Mouse (Mus musculus): ENCODE results near the gene Tspyl3. TPM values are rescaled to one million over a fixed set of nuclear protein-coding genes. Genes with fewer than 3 reads are reported as not detected.

Gene Tspyl3
- total and polyA plus RNA-seq, 2 experiments from 2014 or later = 30.1 to 54.7 TPM

DNA sequence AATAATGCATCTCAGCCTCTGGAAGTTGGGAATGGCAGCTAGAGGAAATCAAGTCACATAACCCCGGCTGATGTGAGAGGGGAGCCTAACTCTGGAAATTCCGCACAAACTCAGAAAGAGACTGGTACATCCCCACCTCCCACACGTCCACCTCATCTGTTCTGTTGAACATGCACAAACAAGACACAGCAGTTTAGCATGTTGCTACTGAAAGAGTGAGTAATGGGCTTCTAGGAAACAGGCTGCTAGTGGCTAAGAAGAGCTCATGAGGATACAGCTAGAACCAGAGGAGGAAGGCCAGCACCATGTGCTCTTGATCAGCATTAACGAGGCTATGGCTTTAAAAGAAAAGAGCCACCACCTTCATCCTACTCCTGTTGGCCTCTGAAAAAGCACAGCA is 12.7 kb upstream of the Tspyl3 start:
- DNase-seq (ENCODE audit: low spot score) (no peak), ATAC-seq (ENCODE audit: low FRiP score) (no peak)
- H3K4me1 ChIP-seq (ENCODE audit: insufficient read depth, low read length) = peaks cover 19% of the 10 kb centered on the region
- H3K27ac ChIP-seq (ENCODE audit: low read depth, low read length) = no peak overlapping the region
- H3K4me2 ChIP-seq (ENCODE audit: low read depth, low read length, poor library complexity, severe bottlenecking) = no peak overlapping the region
- no peaks in the 10 kb centered on the region for H3K27me3 ChIP-seq (ENCODE audit: insufficient read depth, low read length)
- TF ChIP-seq CTCF (IDR thresholded peaks at IDR 0.05) = no peak
- H3K4me3 ChIP-seq (ENCODE audit: low read depth, low read length) = no peak overlapping the region
- WGBS = 70% methylated on average over 4 of the region's 4 CpGs
- peaks cover 28% of the 10 kb centered on the region for H3K36me3 ChIP-seq (ENCODE audit: insufficient read depth, low read length)
- H3K9me3 ChIP-seq (ENCODE audit: low read length) = no peaks in the 10 kb centered on the region
- no peak overlapping the region for H3K9ac ChIP-seq (replicated peaks; ENCODE audit: low read length, poor library complexity, severe bottlenecking)

- TF ChIP-seq CTCF (IDR thresholded peaks at IDR 0.05) = no peak
- 74% methylated on average over 4 of the region's 4 CpGs for WGBS
- Histone ChIP-seq H3K27me3 (ENCODE audit: insufficient read depth, low read length) (no peaks in the 10 kb centered on the region), H3K36me3 (ENCODE audit: insufficient read depth, low read length) (peaks cover 33% of the 10 kb centered on the region), H3K27ac (ENCODE audit: low read depth, low read length) (no peak overlapping the region), H3K9me3 (ENCODE audit: low read length) (no peaks in the 10 kb centered on the region), H3K4me1 (ENCODE audit: insufficient read depth, low read length) (peaks cover 16% of the 10 kb centered on the region), H3K4me2 (ENCODE audit: low read depth, low read length, poor library complexity, severe bottlenecking) (no peak overlapping the region), H3K9ac (replicated peaks; ENCODE audit: low read length, poor library complexity, severe bottlenecking) (no peak overlapping the region), H3K4me3 (ENCODE audit: low read depth, low read length) (no peak overlapping the region)
- ATAC-seq (ENCODE audit: low FRiP score) (no peak), DNase-seq (ENCODE audit: low spot score) (no peak)
Measured at GRCm38 (mm10) chr2:153237193-153237592, 12.0 kb upstream of the Tspyl3 start.

DNA sequence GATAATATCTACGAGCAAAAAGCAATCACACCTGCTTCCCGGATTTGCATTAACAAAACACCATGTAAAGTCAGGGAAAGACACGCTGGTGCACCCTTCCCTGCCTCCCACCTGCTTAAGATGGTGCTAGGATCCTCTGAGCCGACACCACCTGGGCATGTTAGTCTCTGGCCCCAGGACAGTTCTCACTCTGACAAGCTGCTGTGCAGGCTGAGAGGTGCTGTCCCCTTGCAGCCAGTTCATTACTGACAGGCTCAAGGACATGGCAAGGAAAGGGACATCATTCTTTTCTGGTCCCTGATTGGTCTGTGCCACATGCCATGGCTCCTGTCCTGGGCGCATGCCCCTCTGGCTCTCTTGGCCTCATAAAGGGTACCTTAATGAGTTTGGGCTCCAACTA is 3.3 kb upstream of the Tspyl3 start:
- no peak for TF ChIP-seq CTCF (IDR thresholded peaks at IDR 0.05)
- Histone ChIP-seq H3K4me2 (ENCODE audit: low read depth, low read length, poor library complexity, severe bottlenecking) (no peak overlapping the region), H3K4me3 (ENCODE audit: low read depth, low read length) (no peak overlapping the region), H3K9ac (replicated peaks; ENCODE audit: low read length, poor library complexity, severe bottlenecking) (no peak overlapping the region), H3K27ac (ENCODE audit: low read depth, low read length) (no peak overlapping the region), H3K36me3 (ENCODE audit: insufficient read depth, low read length) (peaks cover 46% of the 10 kb centered on the region), H3K9me3 (ENCODE audit: low read length) (no peaks in the 10 kb centered on the region), H3K27me3 (ENCODE audit: insufficient read depth, low read length) (no peaks in the 10 kb centered on the region), H3K4me1 (ENCODE audit: insufficient read depth, low read length) (peaks cover 9% of the 10 kb centered on the region; the same call in 1 of the 2 replicates)
- 84% methylated on average over 5 of the region's 5 CpGs for WGBS
- DNase-seq (ENCODE audit: low spot score) (no peak), ATAC-seq (ENCODE audit: low FRiP score) (no peak)

DNA sequence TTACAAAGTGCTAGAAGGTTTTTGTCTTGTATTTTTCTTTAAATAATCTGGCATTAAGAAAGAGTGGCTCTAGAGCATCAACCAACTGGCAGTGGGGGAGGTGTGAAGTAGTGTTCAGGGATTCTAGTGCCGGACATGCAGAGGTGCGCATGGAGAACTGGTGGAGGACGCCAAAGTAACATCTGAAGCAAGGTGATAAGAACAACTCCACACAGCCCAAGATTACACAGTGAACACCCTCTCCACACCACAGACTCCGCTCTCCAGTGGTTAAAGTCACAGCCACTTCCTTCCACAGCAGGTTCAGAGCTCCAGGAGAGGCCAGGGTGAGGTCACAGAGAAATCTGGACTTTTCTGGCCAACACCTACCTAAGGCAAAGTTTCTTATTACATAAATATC is 2.7 kb upstream of the Tspyl3 start:
- H3K36me3 ChIP-seq (ENCODE audit: insufficient read depth, low read length) = peaks cover 41% of the 10 kb centered on the region
- H3K4me2 ChIP-seq (ENCODE audit: low read depth, low read length, poor library complexity, severe bottlenecking) = no peak overlapping the region
- 91% methylated on average over 4 of the region's 4 CpGs for WGBS
- H3K9me3 ChIP-seq (ENCODE audit: low read length) = no peaks in the 10 kb centered on the region
- no peak for DNase-seq (ENCODE audit: low spot score)
- H3K9ac ChIP-seq (replicated peaks; ENCODE audit: low read length, poor library complexity, severe bottlenecking) = no peak overlapping the region
- H3K27ac ChIP-seq (ENCODE audit: low read depth, low read length) = no peak overlapping the region
- H3K4me3 ChIP-seq (ENCODE audit: low read depth, low read length) = no peak overlapping the region
- ATAC-seq (ENCODE audit: low FRiP score) = no peak
- H3K4me1 ChIP-seq (ENCODE audit: insufficient read depth, low read length) = peaks cover 9% of the 10 kb centered on the region; the same call in 1 of the 2 replicates
- no peaks in the 10 kb centered on the region for H3K27me3 ChIP-seq (ENCODE audit: insufficient read depth, low read length)
- no peak for TF ChIP-seq CTCF (IDR thresholded peaks at IDR 0.05)

DNA sequence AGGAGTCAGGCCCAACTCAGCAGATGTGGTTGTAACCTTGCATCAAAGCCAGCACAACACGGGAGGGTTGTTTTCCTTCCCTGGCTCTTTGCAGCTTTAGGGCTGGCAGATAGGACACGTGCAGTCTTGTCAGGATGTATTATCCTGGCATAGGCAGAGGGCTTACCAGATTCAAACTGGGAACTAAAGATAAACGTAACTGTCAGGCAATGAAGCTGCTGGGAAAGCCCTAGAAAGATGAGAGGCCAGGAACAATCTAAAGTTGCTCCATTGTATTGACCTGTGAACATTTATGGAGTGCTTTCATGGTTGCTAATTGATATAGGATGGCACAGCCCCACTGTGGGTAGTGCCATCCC is 333 bp upstream of the Tspyl3 start:
- peak overlapping the region; percentile 91 for H3K9ac ChIP-seq (replicated peaks; ENCODE audit: low read length, poor library complexity, severe bottlenecking)

GRCm38 (mm10) chr2:153222566-153222965 is 2.7 kb downstream of the Tspyl3 start:
- Histone ChIP-seq H3K27me3 (ENCODE audit: insufficient read depth, low read length) (no peaks in the 10 kb centered on the region), H3K4me3 (ENCODE audit: low read depth, low read length) (no peak overlapping the region), H3K9ac (replicated peaks; ENCODE audit: low read length, poor library complexity, severe bottlenecking) (no peak overlapping the region), H3K4me2 (ENCODE audit: low read depth, low read length, poor library complexity, severe bottlenecking) (no peak overlapping the region), H3K36me3 (ENCODE audit: insufficient read depth, low read length) (0 out of 2 replicates have a peak, but pooled peaks cover 4% of the 10 kb centered on the region), H3K27ac (ENCODE audit: low read depth, low read length) (no peak overlapping the region), H3K9me3 (ENCODE audit: low read length) (no peaks in the 10 kb centered on the region), H3K4me1 (ENCODE audit: insufficient read depth, low read length) (peaks cover 9% of the 10 kb centered on the region; the same call in 1 of the 2 replicates)
- DNase-seq (ENCODE audit: low spot score) (no peak), ATAC-seq (ENCODE audit: low FRiP score) (no peak)
- WGBS = 90% methylated on average over 2 of the region's 2 CpGs
- no peak for TF ChIP-seq CTCF (IDR thresholded peaks at IDR 0.05)

More for the DNA sequence above, 333 bp upstream of the Tspyl3 start:
- WGBS = 2% methylated on average over 3 of the region's 3 CpGs
- Histone ChIP-seq H3K27ac (ENCODE audit: low read depth, low read length) (peak overlapping the region; percentile 85), H3K36me3 (ENCODE audit: insufficient read depth, low read length) (peaks cover 26% of the 10 kb centered on the region), H3K27me3 (ENCODE audit: insufficient read depth, low read length) (no peaks in the 10 kb centered on the region), H3K9me3 (ENCODE audit: low read length) (no peaks in the 10 kb centered on the region), H3K4me1 (ENCODE audit: insufficient read depth, low read length) (peaks cover 9% of the 10 kb centered on the region; the same call in 1 of the 2 replicates), H3K4me3 (ENCODE audit: low read depth, low read length) (peak overlapping the region; percentile 71), H3K4me2 (ENCODE audit: low read depth, low read length, poor library complexity, severe bottlenecking) (peak overlapping the region; percentile 83)
- ATAC-seq (ENCODE audit: low FRiP score) (peak; percentile 36; the same call in 1 of the 2 replicates), DNase-seq (ENCODE audit: low spot score) (no peak)
- no peak for TF ChIP-seq CTCF (IDR thresholded peaks at IDR 0.05)

Measured in midbrain, postnatal 0 days (tissue).